Mouse (Mus musculus) myocyte (in vitro differentiated cells): ENCODE measurements at regions not wholly inside any gene's neighbourhood (a gene's known extent, or its start where the extent isn't known, plus 50 kb on each side); places are given as distances from the start of the nearest gene placed in this dataset.

Experiments
- H3K27me3 ChIP-seq: one replicate; pipeline ENCODE4 v1.6.1; 2011; ENCODE audit not compliant: control insufficient read depth, insufficient read depth, insufficient read length
- H3K36me3 ChIP-seq: one replicate; pipeline ENCODE4 v1.6.1; 2011; ENCODE audit not compliant: control insufficient read depth, insufficient read depth
- H3K4me2 ChIP-seq: one replicate; pipeline ENCODE4 v1.6.1; 2011; ENCODE audit warnings: low read depth, control low read depth
- H3K4me3 ChIP-seq: one replicate; pipeline ENCODE4 v1.5.1; 2011; ENCODE audit warnings: mild to moderate bottlenecking, control low read depth, moderate library complexity
- H3K79me2 ChIP-seq: one replicate; pipeline ENCODE4 v1.6.1; 2011; ENCODE audit not compliant: control insufficient read depth, insufficient read depth
- H3ac ChIP-seq: one replicate; pipeline ENCODE4 v1.6.1; 2011; ENCODE audit not compliant: control insufficient read depth, insufficient read length
- CEBPB ChIP-seq: IDR thresholded peaks from 2 replicates; pipeline ENCODE4 v1.6.1; 2011; ENCODE audit warnings: mild to moderate bottlenecking, moderate library complexity; ENCODE audit not compliant: poor library complexity, insufficient read depth, severe bottlenecking
- E2F4 ChIP-seq: IDR thresholded peaks from one replicate; pipeline ENCODE4 v1.6.1; 2011; ENCODE audit warnings: mild to moderate bottlenecking, control low read depth, moderate library complexity; ENCODE audit not compliant: insufficient read depth
- MAX ChIP-seq: IDR thresholded peaks from one replicate; pipeline ENCODE4 v1.6.1; 2011; ENCODE audit warnings: low read depth, mild to moderate bottlenecking, control low read depth
- MYOD1 ChIP-seq, 3 experiments: IDR thresholded peaks; one replicate each; pipeline ENCODE4 v1.6.1; 2011; ENCODE audit warnings: control low read depth in 2 of 3, low read depth in 2 of 3, mild to moderate bottlenecking in 2 of 3, moderate library complexity in 1 of 3; ENCODE audit not compliant: insufficient read length in 2 of 3, control insufficient read depth in 1 of 3
- MYOG ChIP-seq, 3 experiments: IDR thresholded peaks; one replicate each; pipeline ENCODE4 v1.6.1; 2011; ENCODE audit warnings: control low read depth in 2 of 3, low read depth in 2 of 3, mild to moderate bottlenecking in 2 of 3; ENCODE audit not compliant: insufficient read length in 2 of 3, control insufficient read depth in 1 of 3, insufficient read depth in 1 of 3
- POLR2A ChIP-seq: IDR thresholded peaks from one replicate; pipeline ENCODE4 v1.6.1; 2011; ENCODE audit warnings: low read depth, mild to moderate bottlenecking, control low read depth, moderate library complexity; ENCODE audit not compliant: insufficient read length
- POLR2AphosphoS2 ChIP-seq: IDR thresholded peaks from one replicate; pipeline ENCODE4 v1.6.1; 2011; ENCODE audit warnings: low read depth, control low read depth; ENCODE audit not compliant: insufficient read length
- REST ChIP-seq: IDR thresholded peaks from one replicate; pipeline ENCODE4 v1.6.1; 2011; ENCODE audit warnings: mild to moderate bottlenecking, control low read depth, moderate library complexity; ENCODE audit not compliant: insufficient read depth, insufficient read length
- SRF ChIP-seq: IDR thresholded peaks from one replicate; pipeline ENCODE4 v1.6.1; 2011; ENCODE audit warnings: low read depth; ENCODE audit not compliant: control insufficient read depth, insufficient read length
- TCF12 ChIP-seq: IDR thresholded peaks from one replicate; pipeline ENCODE4 v1.6.1; 2011; ENCODE audit warnings: mild to moderate bottlenecking, control low read depth; ENCODE audit not compliant: poor library complexity, insufficient read depth, severe bottlenecking
- TCF3 ChIP-seq: IDR thresholded peaks from one replicate; pipeline ENCODE4 v1.6.1; 2011; ENCODE audit warnings: low read depth, control low read depth; ENCODE audit not compliant: insufficient read length
- USF1 ChIP-seq: IDR thresholded peaks from one replicate; pipeline ENCODE4 v1.6.1; 2011; ENCODE audit warnings: low read depth, mild to moderate bottlenecking, control low read depth, moderate library complexity

DNA sequence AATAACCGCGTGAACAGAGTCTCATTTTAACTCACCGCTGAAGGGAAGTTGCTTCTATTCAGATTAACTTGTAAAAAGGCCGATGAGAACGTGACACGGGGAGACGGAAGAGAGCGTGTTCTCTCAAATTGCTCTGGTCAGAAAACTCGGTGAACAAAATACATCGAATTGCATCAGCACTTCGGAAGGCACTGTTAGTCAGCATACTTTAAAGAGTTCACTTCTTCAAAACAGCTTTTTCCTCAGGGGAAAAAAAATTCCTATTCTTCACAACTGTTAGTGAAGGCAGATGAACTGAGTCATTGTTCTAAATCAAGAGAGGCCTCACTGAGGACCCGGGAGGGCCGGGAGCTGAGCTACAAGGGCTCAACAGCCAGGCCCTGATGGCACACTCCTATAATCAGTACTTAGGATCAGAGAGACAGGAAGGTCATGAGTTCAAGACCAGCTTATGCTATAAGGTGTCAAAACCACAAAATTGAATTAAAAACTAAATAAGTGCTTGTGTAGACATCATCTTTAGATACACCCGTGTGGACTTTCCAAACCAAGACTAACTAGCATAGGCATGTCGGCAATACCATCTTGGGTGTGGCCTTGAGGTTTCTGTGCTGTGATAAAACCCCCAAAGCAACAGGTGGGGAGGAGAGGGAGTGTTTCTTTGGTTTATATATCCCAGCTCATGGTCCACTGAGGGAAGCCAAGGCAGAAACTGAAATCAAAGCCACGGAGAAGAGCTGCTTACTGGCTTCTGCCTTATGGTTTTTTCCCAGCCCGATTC is 131.2 kb upstream of the Dyrk2 start:
- peak overlapping the region; percentile 66 for H3K4me2 ChIP-seq
- H3K27me3 ChIP-seq, result no peaks in the 10 kb centered on the region
- peak overlapping the region; percentile 23 for H3K4me3 ChIP-seq
- peaks cover 6% of the 10 kb centered on the region for H3K79me2 ChIP-seq
- H3K36me3 ChIP-seq, result no peaks in the 10 kb centered on the region
- H3ac ChIP-seq, result no peak overlapping the region
- no peak for TF ChIP-seq USF1
- peak in 1 of 3 experiments; percentile 57 for TF ChIP-seq MYOG (IDR thresholded peaks at IDR 0.05; ENCODE audit: control insufficient read depth in 1 of 3, insufficient read depth in 1 of 3, insufficient read length in 2 of 3, low read depth in 2 of 3)
- TF ChIP-seq POLR2A, result no peak
- TF ChIP-seq MAX, result no peak
- no peak for TF ChIP-seq SRF
- TF ChIP-seq E2F4, result no peak
- no peak for TF ChIP-seq REST
- TF ChIP-seq MYOD1 (IDR thresholded peaks at IDR 0.05; ENCODE audit: control insufficient read depth in 1 of 3, insufficient read length in 2 of 3, low read depth in 2 of 3), result peak in 2 of 3 experiments; percentile 77 to 81
- peak; percentile 22 for TF ChIP-seq TCF12
- no peak for TF ChIP-seq TCF3
- TF ChIP-seq CEBPB, result peak; percentile 81
- TF ChIP-seq POLR2AphosphoS2, result no peak

DNA sequence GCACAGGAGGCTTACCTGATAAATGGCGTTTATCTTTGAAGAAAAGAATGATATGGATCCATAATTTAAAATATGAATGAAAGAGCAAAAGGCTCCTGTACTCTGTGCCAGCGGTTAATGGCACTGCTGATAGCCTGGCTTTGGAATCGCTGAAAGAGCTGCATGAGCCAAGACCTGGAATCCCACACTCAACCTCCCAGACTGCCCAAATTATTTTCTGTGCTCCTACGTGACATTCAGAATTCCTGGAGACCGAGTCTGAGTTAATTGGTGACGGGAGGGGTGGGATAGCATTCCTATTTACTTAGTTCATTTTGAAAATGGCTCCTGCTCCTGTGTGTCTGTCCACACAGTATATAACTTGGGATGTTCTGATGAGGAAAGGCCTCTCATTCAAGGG is 129.0 kb upstream of the Dyrk2 start:
- H3K4me3 ChIP-seq, result peak overlapping the region; percentile 23
- peak overlapping the region; percentile 66 for H3K4me2 ChIP-seq
- H3ac ChIP-seq, result no peak overlapping the region
- peaks cover 6% of the 10 kb centered on the region for H3K79me2 ChIP-seq
- TF ChIP-seq SRF (no peak), TCF3 (no peak), MYOD1 (IDR thresholded peaks at IDR 0.05; ENCODE audit: control insufficient read depth in 1 of 3, insufficient read length in 2 of 3, low read depth in 2 of 3) (no peak), POLR2AphosphoS2 (no peak), MYOG (IDR thresholded peaks at IDR 0.05; ENCODE audit: control insufficient read depth in 1 of 3, insufficient read depth in 1 of 3, insufficient read length in 2 of 3, low read depth in 2 of 3) (no peak), REST (no peak), USF1 (no peak), MAX (no peak), E2F4 (no peak), POLR2A (no peak), TCF12 (no peak), CEBPB (no peak)
- H3K36me3 ChIP-seq, result no peaks in the 10 kb centered on the region
- H3K27me3 ChIP-seq, result no peaks in the 10 kb centered on the region

DNA sequence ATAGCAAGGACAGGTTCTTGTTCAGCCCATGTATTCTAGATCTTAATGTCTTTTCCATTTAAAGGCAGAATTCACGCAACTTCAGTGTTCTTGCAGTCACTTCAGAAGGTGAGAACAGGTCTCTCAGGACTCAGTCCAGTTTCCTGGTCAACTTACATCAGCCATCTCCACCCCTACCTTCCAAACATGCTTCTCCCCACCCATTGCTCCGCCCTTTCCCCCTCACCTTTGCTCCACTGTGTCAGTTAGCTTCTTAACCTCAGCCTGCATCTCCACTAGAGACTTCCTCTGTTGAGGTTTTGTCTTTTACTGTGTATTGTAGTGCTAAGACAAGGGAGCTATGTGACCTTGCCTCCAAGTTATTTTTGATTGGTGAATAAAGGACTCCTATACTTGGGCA is 127.0 kb upstream of the Dyrk2 start:
- no peak overlapping the region for H3ac ChIP-seq
- H3K27me3 ChIP-seq, result no peaks in the 10 kb centered on the region
- no peak for TF ChIP-seq SRF
- TF ChIP-seq USF1, result no peak
- TF ChIP-seq MAX, result no peak
- peaks cover 6% of the 10 kb centered on the region for H3K79me2 ChIP-seq
- H3K4me3 ChIP-seq, result no peak overlapping the region
- H3K4me2 ChIP-seq, result no peak overlapping the region
- H3K36me3 ChIP-seq, result no peaks in the 10 kb centered on the region

DNA sequence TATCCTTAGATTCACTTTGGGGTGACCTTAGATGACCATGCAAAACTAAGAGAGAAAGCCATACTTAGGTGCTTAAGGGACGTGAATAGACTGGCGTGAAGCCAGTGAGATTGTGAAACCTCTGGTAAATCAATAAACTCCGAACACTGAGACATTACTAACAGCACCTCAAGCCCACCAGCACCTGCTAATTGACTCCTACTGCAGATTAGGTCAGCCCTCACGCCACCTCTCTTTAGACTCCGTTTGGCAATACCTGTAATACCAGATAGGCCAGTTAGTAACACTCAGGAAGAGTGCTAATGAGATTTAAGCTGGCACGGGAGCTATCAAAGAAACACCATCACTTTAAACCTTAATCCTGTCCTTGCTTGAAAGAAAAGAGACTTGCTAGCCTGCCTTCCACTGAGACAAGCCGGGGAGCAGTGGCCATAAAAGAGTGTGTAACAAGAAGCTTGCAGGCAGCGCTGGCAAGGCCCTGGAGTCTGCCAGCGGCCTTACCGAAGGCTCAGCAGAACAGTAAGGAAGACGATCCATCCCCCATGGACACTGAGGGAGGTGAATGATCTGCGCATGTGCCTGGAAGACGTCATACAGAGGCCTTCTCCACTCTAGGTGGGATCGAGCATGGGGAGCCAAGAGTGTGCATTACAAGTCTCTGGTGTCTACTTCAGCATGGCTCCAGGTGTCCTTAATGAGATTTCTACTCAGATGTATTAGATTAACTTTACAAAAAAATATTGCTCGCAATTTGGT is 124.0 kb upstream of the Dyrk2 start:
- Histone ChIP-seq H3K27me3 (no peaks in the 10 kb centered on the region), H3K79me2 (no peaks in the 10 kb centered on the region), H3K36me3 (no peaks in the 10 kb centered on the region), H3ac (no peak overlapping the region), H3K4me3 (no peak overlapping the region), H3K4me2 (no peak overlapping the region)
- TF ChIP-seq MYOD1 (IDR thresholded peaks at IDR 0.05; ENCODE audit: control insufficient read depth in 1 of 3, insufficient read length in 2 of 3, low read depth in 2 of 3), result no peak
- no peak for TF ChIP-seq TCF12
- no peak for TF ChIP-seq MYOG (IDR thresholded peaks at IDR 0.05; ENCODE audit: control insufficient read depth in 1 of 3, insufficient read depth in 1 of 3, insufficient read length in 2 of 3, low read depth in 2 of 3)
- TF ChIP-seq POLR2AphosphoS2, result no peak
- TF ChIP-seq REST, result no peak
- TF ChIP-seq CEBPB, result no peak
- no peak for TF ChIP-seq USF1
- no peak for TF ChIP-seq TCF3

DNA sequence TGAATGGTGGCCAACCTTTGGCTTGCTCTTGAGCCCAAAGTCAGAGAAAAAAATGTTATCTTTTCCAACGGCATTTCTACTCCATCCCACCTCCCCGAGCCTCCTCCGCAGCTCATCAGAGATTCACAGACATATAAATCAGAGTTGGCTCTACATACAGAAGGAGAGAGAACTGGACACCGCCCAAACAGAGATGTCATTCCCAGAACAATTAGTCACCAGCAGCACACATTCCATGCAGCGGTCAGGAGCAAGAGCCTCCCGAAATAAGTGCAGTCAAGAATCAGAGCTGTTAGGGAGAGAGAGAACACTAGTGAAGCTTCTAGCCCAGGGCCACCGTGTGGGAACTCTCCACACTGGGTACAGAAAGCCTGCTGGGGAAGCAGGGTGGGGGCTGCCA is 121.2 kb upstream of the Dyrk2 start:
- Histone ChIP-seq H3ac (no peak overlapping the region), H3K4me2 (peak overlapping the region; percentile 67), H3K79me2 (no peaks in the 10 kb centered on the region), H3K36me3 (no peaks in the 10 kb centered on the region), H3K4me3 (no peak overlapping the region), H3K27me3 (no peaks in the 10 kb centered on the region)
- TF ChIP-seq POLR2A (peak; percentile 30), CEBPB (0 out of 2 replicates have a peak, but pooled peaks have one; percentile 1), MYOG (IDR thresholded peaks at IDR 0.05; ENCODE audit: control insufficient read depth in 1 of 3, insufficient read depth in 1 of 3, insufficient read length in 2 of 3, low read depth in 2 of 3) (peak in 1 of 3 experiments; percentile 22), REST (no peak), TCF12 (peak; percentile 37), USF1 (no peak), SRF (no peak), TCF3 (no peak), MAX (no peak), E2F4 (no peak)
